Mouse (Mus musculus) ES-Bruce4 (cell line): ENCODE results near the gene Ahdc1. TPM values are rescaled to one million over a fixed set of nuclear protein-coding genes. Genes with fewer than 3 reads are reported as not detected.

Experiments used
- H3K27ac ChIP-seq: 2 replicates; pipeline ENCODE4 v1.5.1; 2012; ENCODE audit warnings: low read length, inconsistent platforms; ENCODE audit not compliant: insufficient read depth
- H3K27me3 ChIP-seq: 2 replicates; pipeline ENCODE4 v1.6.1; 2012; ENCODE audit warnings: mild to moderate bottlenecking, low read length, inconsistent platforms; ENCODE audit not compliant: control insufficient read depth, poor library complexity, insufficient read depth, severe bottlenecking
- H3K36me3 ChIP-seq: 2 replicates; pipeline ENCODE4 v1.6.1; 2012; ENCODE audit warnings: inconsistent platforms, mild to moderate bottlenecking, low read length, moderate library complexity; ENCODE audit not compliant: control insufficient read depth, poor library complexity, insufficient read depth, severe bottlenecking
- H3K4me1 ChIP-seq: one replicate; pipeline ENCODE4 v1.8.1; 2011; ENCODE audit warnings: low read length; ENCODE audit not compliant: control insufficient read depth, insufficient read depth
- H3K4me3 ChIP-seq: 2 replicates; pipeline ENCODE4 v1.5.1; 2011; ENCODE audit warnings: low read depth, mild to moderate bottlenecking, low read length
- H3K9ac ChIP-seq: 2 replicates; pipeline ENCODE4 v1.6.1; 2012; ENCODE audit warnings: low read depth, mild to moderate bottlenecking, inconsistent platforms; ENCODE audit not compliant: poor library complexity, severe bottlenecking
- H3K9me3 ChIP-seq: replicated peaks from 2 replicates; pipeline ENCODE4 v1.6.1; 2012; ENCODE audit warnings: mild to moderate bottlenecking, low read length, inconsistent platforms; ENCODE audit not compliant: control insufficient read depth, poor library complexity, insufficient read depth, severe bottlenecking
- CTCF ChIP-seq: IDR thresholded peaks from one replicate; pipeline ENCODE4 v1.8.1; 2011; ENCODE audit warnings: low read depth, low read length
- EP300 ChIP-seq: IDR thresholded peaks from 2 replicates; pipeline ENCODE4 v1.6.1; 2011; ENCODE audit warnings: low read depth, low read length; ENCODE audit not compliant: insufficient read depth
- POLR2A ChIP-seq: IDR thresholded peaks from one replicate; pipeline ENCODE4 v1.8.1; 2011; ENCODE audit warnings: low read length; ENCODE audit not compliant: insufficient read depth
- polyA plus RNA-seq: library from polyadenylated mRNA; stranded (reverse); fragments of >200 nt; gene quantifications from 2 replicates; pipeline ENCODE4 v1.2.4, GENCODE M21; 2011; ENCODE audit warnings: low read depth; ENCODE audit not compliant: missing spikeins, insufficient read depth, insufficient read length

The Ahdc1 gene
- polyA plus RNA-seq, 1 experiment, result 88.2 TPM

GRCm38 (mm10) chr4:133024969-133025685 is 14.1 kb downstream of the Ahdc1 start:
- TF ChIP-seq CTCF (no peak), EP300 (no peak), POLR2A (no peak)
- Histone ChIP-seq H3K9ac (no peak overlapping the region), H3K36me3 (no peaks in the 10 kb centered on the region), H3K27me3 (no peaks in the 10 kb centered on the region), H3K4me3 (no peak overlapping the region), H3K4me1 (peaks cover 32% of the 10 kb centered on the region), H3K9me3 (no peaks in the 10 kb centered on the region), H3K27ac (no peak overlapping the region)

- Histone ChIP-seq H3K4me1 (peaks cover 28% of the 10 kb centered on the region), H3K4me3 (no peak overlapping the region), H3K9me3 (no peaks in the 10 kb centered on the region), H3K9ac (no peak overlapping the region), H3K27me3 (no peaks in the 10 kb centered on the region), H3K27ac (0 out of 2 replicates have a peak overlapping the region, but pooled peaks have one; percentile 5), H3K36me3 (no peaks in the 10 kb centered on the region)
- TF ChIP-seq EP300, result no peak
- TF ChIP-seq CTCF, result no peak
- TF ChIP-seq POLR2A, result no peak
Measured at GRCm38 (mm10) chr4:133026272-133026671, 15.2 kb downstream of the Ahdc1 start.

GRCm38 (mm10) chr4:133026826-133027375 is 15.8 kb downstream of the Ahdc1 start:
- no peaks in the 10 kb centered on the region for H3K9me3 ChIP-seq
- 0 out of 2 replicates have a peak overlapping the region, but pooled peaks have one; percentile 3 for H3K9ac ChIP-seq
- H3K4me3 ChIP-seq, result no peak overlapping the region
- no peaks in the 10 kb centered on the region for H3K27me3 ChIP-seq
- H3K36me3 ChIP-seq, result no peaks in the 10 kb centered on the region
- TF ChIP-seq POLR2A, result no peak
- peak; percentile 23 for TF ChIP-seq CTCF
- no peak for TF ChIP-seq EP300
- peaks cover 29% of the 10 kb centered on the region for H3K4me1 ChIP-seq
- peak overlapping the region; percentile 47 for H3K27ac ChIP-seq

- Histone ChIP-seq H3K36me3 (no peaks in the 10 kb centered on the region), H3K27ac (peak overlapping the region; percentile 47), H3K27me3 (no peaks in the 10 kb centered on the region), H3K4me1 (peaks cover 28% of the 10 kb centered on the region), H3K4me3 (no peak overlapping the region), H3K9ac (0 out of 2 replicates have a peak overlapping the region, but pooled peaks have one; percentile 3), H3K9me3 (no peaks in the 10 kb centered on the region)
- no peak for TF ChIP-seq EP300
- no peak for TF ChIP-seq POLR2A
- TF ChIP-seq CTCF, result no peak
Measured at GRCm38 (mm10) chr4:133027721-133028120, 16.7 kb downstream of the Ahdc1 start.

GRCm38 (mm10) chr4:133028193-133028592 is 17.1 kb downstream of the Ahdc1 start:
- H3K9me3 ChIP-seq, result no peaks in the 10 kb centered on the region
- TF ChIP-seq CTCF (no peak), EP300 (no peak), POLR2A (no peak)
- no peaks in the 10 kb centered on the region for H3K36me3 ChIP-seq
- peak overlapping the region; percentile 47 for H3K27ac ChIP-seq
- no peak overlapping the region for H3K4me3 ChIP-seq
- H3K4me1 ChIP-seq, result peaks cover 27% of the 10 kb centered on the region
- H3K9ac ChIP-seq, result no peak overlapping the region
- H3K27me3 ChIP-seq, result no peaks in the 10 kb centered on the region

GRCm38 (mm10) chr4:133028875-133029274 is 17.8 kb downstream of the Ahdc1 start:
- H3K27ac ChIP-seq, result peak overlapping the region; percentile 47; the same call in 1 of the 2 replicates
- H3K4me1 ChIP-seq, result peaks cover 26% of the 10 kb centered on the region
- TF ChIP-seq POLR2A (no peak), CTCF (no peak), EP300 (no peak)
- H3K9me3 ChIP-seq, result no peaks in the 10 kb centered on the region
- H3K4me3 ChIP-seq, result no peak overlapping the region
- H3K36me3 ChIP-seq, result no peaks in the 10 kb centered on the region
- H3K9ac ChIP-seq, result no peak overlapping the region
- no peaks in the 10 kb centered on the region for H3K27me3 ChIP-seq
